Mouse (Mus musculus): ENCODE results near the gene G430095P16Rik. TPM values are rescaled to one million over a fixed set of nuclear protein-coding genes. Genes with fewer than 3 reads are reported as not detected.

Gene G430095P16Rik
- 1.0 and 1.5 TPM in 2 replicates for polyA plus RNA-seq (2015; fragmentation: Nextera tagmentation; extraction: Ambion mirVana)

DNA sequence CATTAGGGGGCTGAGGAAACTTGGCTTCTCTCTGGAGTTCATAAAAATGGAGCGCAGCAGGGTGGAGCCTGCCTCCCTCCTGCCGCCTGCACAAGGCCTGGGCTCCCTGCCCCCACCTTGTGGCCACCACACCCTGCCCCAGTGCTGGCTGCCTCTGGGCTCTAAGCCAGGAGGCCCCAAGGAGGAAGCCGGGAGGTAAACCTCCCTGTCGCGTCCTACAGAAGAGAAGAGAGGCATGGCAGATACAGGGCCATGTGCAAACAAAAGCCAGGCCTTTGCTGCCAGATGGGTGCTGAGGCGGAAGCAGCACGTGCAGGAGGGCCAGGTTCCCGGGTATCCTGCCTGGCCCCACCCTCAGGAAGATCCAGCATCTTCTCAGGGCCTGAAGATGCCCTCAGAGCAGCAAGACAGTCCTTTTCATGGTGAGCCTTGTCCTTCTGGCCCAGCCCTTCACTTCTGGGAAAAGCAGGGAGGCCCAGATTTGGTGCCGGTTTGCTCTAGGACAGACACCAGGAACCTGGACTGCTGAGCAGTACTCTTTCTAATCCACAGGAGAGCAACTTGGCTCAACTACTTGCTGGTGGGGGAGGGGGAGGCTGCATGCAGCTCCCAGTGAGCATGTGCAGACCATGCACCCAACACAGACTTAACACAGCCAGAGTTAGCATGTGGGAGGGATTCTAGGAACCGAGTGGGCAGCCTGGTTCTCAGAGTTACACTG lies at the start of gene G430095P16Rik:
TSS of gene G430095P16Rik (plus strand) at position 158 of the 721 bp plus-strand sequence.
- whole genome bisulfite sequencing: 7% methylated on average over 10 of the region's 10 CpGs
- peak within 1 kb of the TSS; percentile 40 for H3K4me2 ChIP-seq (replicated peaks; ENCODE audit: low read depth)
- H3K27me3 ChIP-seq (replicated peaks; ENCODE audit: control insufficient read depth, insufficient read depth, low read length): 0 out of 2 replicates have a peak, but pooled peaks cover 2% of the 10 kb centered on the region
- no peak within 1 kb of the TSS for H3K4me3 ChIP-seq (ENCODE audit: low read depth, low read length)
- H3K27ac ChIP-seq (ENCODE audit: low read depth, low read length): peak within 1 kb of the TSS; percentile 62; the same call in 1 of the 2 replicates
- H3K4me1 ChIP-seq (replicated peaks; ENCODE audit: control insufficient read depth, insufficient read depth, low read length): peaks cover 13% of the 10 kb centered on the region
- ATAC-seq: peak; percentile 94
- TF ChIP-seq CTCF (IDR thresholded peaks at IDR 0.05; ENCODE audit: low read depth): peak; percentile 70
- H3K36me3 ChIP-seq (ENCODE audit: control insufficient read depth, insufficient read depth): 0 out of 2 replicates have a peak, but pooled peaks cover 2% of the 10 kb centered on the region
- no peaks in the 10 kb centered on the region for H3K9me3 ChIP-seq (ENCODE audit: control insufficient read depth)
- no peak within 1 kb of the TSS for H3K9ac ChIP-seq (ENCODE audit: low read depth, low read length)

DNA sequence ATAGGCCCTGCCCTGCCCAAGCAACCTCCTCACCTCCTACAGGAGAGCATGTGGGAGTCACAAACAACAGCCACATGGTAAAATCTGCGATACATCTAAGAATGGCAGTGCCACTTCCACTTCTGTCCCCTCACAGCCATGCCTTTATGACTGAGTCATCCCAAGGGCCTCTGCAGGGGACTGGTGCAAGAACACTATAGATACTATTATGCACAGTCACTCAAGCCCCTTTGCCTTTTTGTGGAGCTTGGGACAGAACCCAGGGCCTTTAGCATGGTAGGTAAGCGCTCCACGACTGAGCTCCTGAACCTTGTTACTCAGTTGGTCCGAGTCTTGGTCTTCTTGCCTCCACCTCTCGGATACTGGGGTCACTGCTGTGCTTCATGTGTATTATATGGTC lies 45.5 kb upstream of the G430095P16Rik start:
- Histone ChIP-seq H3K4me2 (replicated peaks; ENCODE audit: low read depth) (no peak overlapping the region), H3K9ac (ENCODE audit: low read depth, low read length) (no peak overlapping the region), H3K9me3 (ENCODE audit: control insufficient read depth) (no peaks in the 10 kb centered on the region), H3K27me3 (replicated peaks; ENCODE audit: control insufficient read depth, insufficient read depth, low read length) (no peaks in the 10 kb centered on the region), H3K4me1 (replicated peaks; ENCODE audit: control insufficient read depth, insufficient read depth, low read length) (no peaks in the 10 kb centered on the region), H3K4me3 (ENCODE audit: low read depth, low read length) (no peak overlapping the region), H3K27ac (ENCODE audit: low read depth, low read length) (no peak overlapping the region), H3K36me3 (ENCODE audit: control insufficient read depth, insufficient read depth) (peaks cover 37% of the 10 kb centered on the region)
- TF ChIP-seq CTCF (IDR thresholded peaks at IDR 0.05; ENCODE audit: low read depth): no peak
- ATAC-seq: no peak
- 85% methylated on average over 5 of the region's 5 CpGs for WGBS

DNA sequence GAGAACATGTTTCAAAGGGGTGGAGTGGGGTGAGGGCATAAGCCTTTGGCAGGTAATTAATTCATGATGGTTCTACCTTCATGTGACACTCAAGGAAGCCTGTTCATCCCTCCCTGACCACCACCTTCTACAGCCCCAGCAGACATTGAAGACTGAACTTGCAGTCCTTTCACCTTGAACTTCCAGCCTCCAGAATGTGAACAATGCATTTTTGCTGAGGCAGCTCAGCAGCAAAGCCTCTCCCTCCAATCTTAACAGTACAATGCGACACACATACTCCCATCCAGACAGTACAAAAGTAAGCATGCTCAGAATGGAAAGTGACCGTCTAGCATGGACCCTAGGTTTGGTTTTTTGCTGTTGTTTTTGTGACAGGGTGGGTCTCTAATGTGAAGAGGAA lies 41.3 kb upstream of the G430095P16Rik start:
- ATAC-seq: no peak
- Histone ChIP-seq H3K27me3 (replicated peaks; ENCODE audit: control insufficient read depth, insufficient read depth, low read length) (no peaks in the 10 kb centered on the region), H3K4me2 (replicated peaks; ENCODE audit: low read depth) (no peak overlapping the region), H3K4me3 (ENCODE audit: low read depth, low read length) (no peak overlapping the region), H3K9me3 (ENCODE audit: control insufficient read depth) (no peaks in the 10 kb centered on the region), H3K9ac (ENCODE audit: low read depth, low read length) (no peak overlapping the region), H3K4me1 (replicated peaks; ENCODE audit: control insufficient read depth, insufficient read depth, low read length) (peaks cover 11% of the 10 kb centered on the region), H3K36me3 (ENCODE audit: control insufficient read depth, insufficient read depth) (peaks cover 8% of the 10 kb centered on the region), H3K27ac (ENCODE audit: low read depth, low read length) (no peak overlapping the region)
- no peak for TF ChIP-seq CTCF (IDR thresholded peaks at IDR 0.05; ENCODE audit: low read depth)
- WGBS: 73% methylated on average over 2 of the region's 2 CpGs

DNA sequence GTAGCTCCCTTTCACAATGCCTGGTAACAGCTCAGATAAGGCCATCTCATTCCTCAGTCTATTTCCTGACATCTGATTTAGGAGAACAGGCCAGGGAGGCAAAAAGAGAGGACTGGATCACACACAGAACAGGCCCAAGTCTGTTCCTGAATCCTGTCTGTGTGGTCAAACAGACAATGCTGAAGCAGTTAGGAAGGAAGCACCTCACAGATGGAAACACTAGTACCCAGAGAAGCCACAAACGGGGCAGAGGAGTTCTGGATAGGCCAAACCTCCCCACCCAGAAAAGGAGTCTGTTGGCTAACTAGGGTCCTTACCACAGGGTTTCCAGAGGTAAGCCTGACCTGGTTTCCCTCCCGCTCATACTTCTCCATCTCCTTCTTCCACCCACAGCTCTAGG lies 40.5 kb upstream of the G430095P16Rik start:
- H3K27me3 ChIP-seq (replicated peaks; ENCODE audit: control insufficient read depth, insufficient read depth, low read length): no peaks in the 10 kb centered on the region
- H3K9ac ChIP-seq (ENCODE audit: low read depth, low read length): no peak overlapping the region
- peaks cover 6% of the 10 kb centered on the region for H3K36me3 ChIP-seq (ENCODE audit: control insufficient read depth, insufficient read depth)
- no peak for TF ChIP-seq CTCF (IDR thresholded peaks at IDR 0.05; ENCODE audit: low read depth)
- no peak overlapping the region for H3K4me2 ChIP-seq (replicated peaks; ENCODE audit: low read depth)
- ATAC-seq: no peak
- H3K4me1 ChIP-seq (replicated peaks; ENCODE audit: control insufficient read depth, insufficient read depth, low read length): peaks cover 12% of the 10 kb centered on the region
- WGBS: 82% methylated on average over 2 of the region's 2 CpGs
- H3K27ac ChIP-seq (ENCODE audit: low read depth, low read length): no peak overlapping the region
- H3K4me3 ChIP-seq (ENCODE audit: low read depth, low read length): no peak overlapping the region
- no peaks in the 10 kb centered on the region for H3K9me3 ChIP-seq (ENCODE audit: control insufficient read depth)

DNA sequence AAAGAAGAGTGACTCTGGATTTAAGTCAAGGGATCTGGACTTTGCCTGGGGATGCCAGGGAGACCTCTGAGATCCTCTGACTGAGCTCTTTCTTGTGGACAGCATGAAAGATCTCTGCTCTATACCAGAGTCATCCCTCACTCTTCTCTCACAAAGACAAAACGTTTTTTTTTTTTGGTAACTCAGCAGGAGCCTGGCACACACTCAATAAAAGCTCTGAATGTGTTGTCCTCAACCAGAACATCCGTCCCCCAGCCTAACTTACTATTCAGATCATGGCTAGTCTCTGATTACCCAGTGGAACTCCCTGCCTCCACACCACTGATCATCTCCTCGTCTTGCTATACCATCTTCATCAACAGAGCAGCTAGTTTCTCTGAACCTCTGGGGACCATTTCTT lies 38.3 kb upstream of the G430095P16Rik start:
- Histone ChIP-seq H3K27ac (ENCODE audit: low read depth, low read length) (no peak overlapping the region), H3K4me1 (replicated peaks; ENCODE audit: control insufficient read depth, insufficient read depth, low read length) (peaks cover 12% of the 10 kb centered on the region), H3K4me3 (ENCODE audit: low read depth, low read length) (no peak overlapping the region), H3K4me2 (replicated peaks; ENCODE audit: low read depth) (no peak overlapping the region), H3K9ac (ENCODE audit: low read depth, low read length) (no peak overlapping the region), H3K36me3 (ENCODE audit: control insufficient read depth, insufficient read depth) (peaks cover 6% of the 10 kb centered on the region), H3K27me3 (replicated peaks; ENCODE audit: control insufficient read depth, insufficient read depth, low read length) (no peaks in the 10 kb centered on the region), H3K9me3 (ENCODE audit: control insufficient read depth) (no peaks in the 10 kb centered on the region)
- WGBS: 64% methylated on average over 3 of the region's 3 CpGs
- ATAC-seq: no peak
- no peak for TF ChIP-seq CTCF (IDR thresholded peaks at IDR 0.05; ENCODE audit: low read depth)

DNA sequence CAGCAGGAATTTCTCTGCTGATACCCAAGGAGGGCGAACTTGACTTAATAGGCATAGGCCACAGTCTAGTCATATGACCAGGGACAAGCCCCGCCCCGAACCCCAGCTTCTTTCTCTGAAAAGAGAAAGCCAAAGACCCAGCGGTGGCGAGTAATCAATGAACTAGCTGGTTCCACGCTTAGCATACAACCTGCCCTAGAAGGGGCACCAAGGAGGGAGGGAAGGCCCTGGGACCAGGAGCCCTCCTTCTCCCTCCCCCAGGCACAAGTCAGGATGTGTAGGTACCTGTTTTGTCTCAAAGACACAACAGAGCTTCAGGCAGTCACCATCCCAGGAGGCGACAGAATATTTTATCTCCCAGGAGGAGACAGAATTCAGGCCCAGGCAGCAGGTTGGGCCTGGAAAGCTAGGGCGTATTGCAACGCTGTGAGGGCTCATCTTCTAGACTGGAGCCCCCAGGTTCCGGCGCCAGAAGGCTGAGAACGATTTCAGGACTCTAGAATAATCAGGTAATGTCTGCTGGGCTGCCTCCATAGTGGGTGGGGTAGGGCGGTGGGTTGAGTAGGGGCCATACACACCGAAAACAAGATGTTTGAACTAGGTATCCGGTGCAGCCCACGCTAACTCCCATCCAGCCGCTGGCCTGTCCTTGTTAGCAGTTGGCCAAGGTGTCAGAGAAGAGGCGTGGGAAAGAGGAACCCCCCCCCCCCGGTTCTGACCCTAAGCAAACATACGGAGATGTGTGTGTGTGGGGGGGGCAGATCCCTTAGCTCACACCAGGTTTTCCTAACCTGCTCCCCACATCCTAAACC lies 36.4 kb upstream of the G430095P16Rik start, which contains the start of gene Trmt1:
TSS of gene Trmt1 (plus strand) at position 117 of the 812 bp plus-strand sequence.
- Histone ChIP-seq H3K27ac (ENCODE audit: low read depth, low read length) (peak within 1 kb of the TSS; percentile 83), H3K9ac (ENCODE audit: low read depth, low read length) (peak within 1 kb of the TSS; percentile 93), H3K9me3 (ENCODE audit: control insufficient read depth) (no peaks in the 10 kb centered on the region), H3K4me1 (replicated peaks; ENCODE audit: control insufficient read depth, insufficient read depth, low read length) (peaks cover 16% of the 10 kb centered on the region), H3K27me3 (replicated peaks; ENCODE audit: control insufficient read depth, insufficient read depth, low read length) (no peaks in the 10 kb centered on the region), H3K36me3 (ENCODE audit: control insufficient read depth, insufficient read depth) (peaks cover 6% of the 10 kb centered on the region), H3K4me2 (replicated peaks; ENCODE audit: low read depth) (peak within 1 kb of the TSS; percentile 89), H3K4me3 (ENCODE audit: low read depth, low read length) (peak within 1 kb of the TSS; percentile 100)
- WGBS: 7% methylated on average over 20 of the region's 20 CpGs
- TF ChIP-seq CTCF (IDR thresholded peaks at IDR 0.05; ENCODE audit: low read depth): no peak
- no peak; the same call in 1 of the 2 replicates for ATAC-seq

Data from intestine, postnatal 0 days (tissue).